Mouse (Mus musculus) megakaryocyte, adult 5-6 weeks (primary cell): ENCODE data around the gene Tmem210. TPM values are rescaled to one million over a fixed set of nuclear protein-coding genes. Genes with fewer than 3 reads are reported as not detected.

Experiments
- ATAC-seq: 2 replicates; pipeline ENCODE4 v1.8.0; 2016; ENCODE audit warnings: mild to moderate bottlenecking, inconsistent platforms; ENCODE audit not compliant: poor library complexity, severe bottlenecking
- total RNA-seq, 2 experiments: library from RNA; stranded (forward) in 1 of 2; stranded (reverse) in 1 of 2; fragments of 153-499, 151-499 nt in 1 of 2; fragments of 221-1000, 200-1000 nt in 1 of 2; gene quantifications; 2 replicates each; pipeline versions ENCODE4 v1.2.3 to v1.2.4; 2015 to 2017

Gene Tmem210
- total RNA-seq, 2 experiments from 2014 or later = not detected

DNA sequence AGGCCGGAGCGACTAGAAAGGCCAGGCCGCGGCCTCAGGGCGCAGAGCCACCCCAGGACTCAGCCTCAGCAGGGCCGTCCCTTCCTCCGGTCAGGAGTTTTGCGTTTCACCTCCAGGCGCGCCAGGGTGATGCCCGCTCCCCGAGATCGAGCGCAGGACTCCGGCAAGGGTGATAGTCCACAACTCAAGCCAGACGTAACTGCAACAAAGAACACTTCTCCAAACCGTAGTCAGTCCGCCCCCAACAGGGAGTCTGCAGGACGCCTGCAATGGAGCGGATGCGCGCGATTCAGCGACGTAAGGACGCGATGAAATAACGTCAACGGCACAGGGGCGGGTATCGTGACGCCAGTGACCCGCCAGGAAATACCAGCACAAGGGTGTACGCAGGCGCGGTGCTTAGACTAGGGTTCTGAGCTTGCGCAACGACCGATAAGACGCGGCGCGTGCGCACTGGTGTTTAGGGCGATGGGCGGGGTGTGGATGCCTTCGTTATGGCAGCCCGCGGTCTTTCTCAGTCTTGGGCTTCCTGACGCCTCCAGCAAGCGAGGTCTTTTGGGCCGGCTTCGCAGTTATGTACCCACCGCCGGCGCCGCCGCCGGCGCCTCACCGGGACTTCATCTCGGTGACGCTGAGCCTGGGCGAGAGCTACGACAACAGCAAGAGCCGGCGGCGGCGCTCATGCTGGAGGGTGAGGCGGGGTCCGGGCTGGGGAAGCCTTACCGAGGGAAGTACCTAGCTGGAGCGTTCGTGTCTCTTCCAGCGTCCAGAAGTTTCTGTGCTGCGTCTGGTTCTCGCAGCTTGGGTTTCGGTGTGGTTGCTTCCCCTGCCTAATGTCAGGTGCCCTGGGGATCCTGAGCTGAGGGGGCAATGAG, 44.6 kb downstream of the Tmem210 start, which contains the start of gene Man1b1:
Man1b1 (plus strand) TSS at position 53 of the 875 bp plus-strand sequence.
- ATAC-seq = peak; percentile 97

DNA sequence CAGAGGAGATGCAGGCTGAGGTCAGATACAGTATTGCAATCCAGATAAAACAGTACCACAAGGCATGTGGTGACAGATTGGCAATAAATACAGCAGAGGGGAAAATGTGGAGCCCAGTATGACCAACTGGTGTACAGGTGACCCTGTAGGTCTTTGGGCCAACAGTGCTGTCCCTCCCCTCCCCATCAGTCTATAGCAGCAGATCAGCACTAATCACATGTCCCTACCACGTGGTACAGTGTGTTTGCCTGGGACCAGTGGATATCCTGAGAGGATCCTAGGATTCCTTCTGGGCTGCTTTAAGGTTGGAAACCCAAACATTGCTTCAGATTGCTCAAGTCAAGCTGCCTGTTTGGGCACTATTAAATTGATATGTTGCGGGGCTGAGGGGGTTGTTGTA, 45.6 kb downstream of the Tmem210 start:
- no peak for ATAC-seq

DNA sequence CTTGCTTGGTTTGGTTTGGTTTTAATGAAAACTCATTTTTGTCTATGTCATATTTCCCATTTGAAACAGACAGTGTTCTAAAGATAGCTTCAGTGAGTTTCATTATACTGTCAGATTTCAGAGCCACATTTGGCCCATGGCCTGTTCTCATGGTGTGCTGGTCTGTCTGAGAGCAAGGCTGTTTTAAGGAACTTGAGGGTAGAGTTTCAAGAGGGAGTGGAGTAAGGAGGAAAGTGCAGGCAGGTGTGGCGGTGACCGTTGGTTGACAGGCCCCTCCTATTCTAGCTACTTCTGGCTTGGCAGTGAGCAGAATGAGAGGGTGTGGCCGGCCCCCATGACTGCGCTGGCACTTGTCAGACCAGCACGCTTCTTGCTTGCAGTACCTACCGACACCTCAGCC, 50.4 kb downstream of the Tmem210 start:
- peak; percentile 71 for ATAC-seq

Other genes starting within 250 kb of the Tmem210 start
Only the 30 nearest of the 34 such genes appear.
- gene Noxa1, start 193.0 kb upstream of the Tmem210 start, total RNA-seq (2015) = not detected in 2 replicates
- not detected in 2 replicates for gene Noxa1, start 193.0 kb upstream of the Tmem210 start, total RNA-seq (2017)
- 1.1 TPM in 1 of 2 replicates, not detected in the other for gene Nrarp, start 107.4 kb upstream of the Tmem210 start, total RNA-seq (2015)
- gene Nrarp, start 107.4 kb upstream of the Tmem210 start, total RNA-seq (2017) = 0.22 and 0.28 TPM in 2 replicates
- gene Tor4a, start 91.3 kb upstream of the Tmem210 start, total RNA-seq (2015) = 17.4 and 19.7 TPM in 2 replicates
- gene Tor4a, start 91.3 kb upstream of the Tmem210 start, total RNA-seq (2017) = 25.1 and 29.6 TPM in 2 replicates
- 21.4 and 23.8 TPM in 2 replicates for gene Nelfb, start 76.7 kb upstream of the Tmem210 start, total RNA-seq (2015)
- gene Nelfb, start 76.7 kb upstream of the Tmem210 start, total RNA-seq (2017) = 30.1 and 36.5 TPM in 2 replicates
- gene Stpg3, start 73.5 kb upstream of the Tmem210 start, total RNA-seq (2015) = not detected in 2 replicates
- not detected in 2 replicates for gene Stpg3, start 73.5 kb upstream of the Tmem210 start, total RNA-seq (2017)
- 0.20 and 0.57 TPM in 2 replicates for gene Fam166a, start 69.4 kb upstream of the Tmem210 start, total RNA-seq (2015)
- gene Fam166a, start 69.4 kb upstream of the Tmem210 start, total RNA-seq (2017) = not detected in 2 replicates
- 269 and 285 TPM in 2 replicates for gene Tubb4b, start 63.4 kb upstream of the Tmem210 start, total RNA-seq (2015)
- gene Tubb4b, start 63.4 kb upstream of the Tmem210 start, total RNA-seq (2017) = 371 and 385 TPM in 2 replicates
- not detected in 2 replicates for gene Slc34a3, start 53.8 kb upstream of the Tmem210 start, total RNA-seq (2015)
- not detected in 2 replicates for gene Slc34a3, start 53.8 kb upstream of the Tmem210 start, total RNA-seq (2017)
- gene Rnf224, start 51.4 kb upstream of the Tmem210 start, total RNA-seq (2015) = not detected in 2 replicates
- not detected in 2 replicates for gene Rnf224, start 51.4 kb upstream of the Tmem210 start, total RNA-seq (2017)
- 0.14 TPM in 1 of 2 replicates, not detected in the other for gene Rnf208, start 45.9 kb upstream of the Tmem210 start, total RNA-seq (2015)
- gene Rnf208, start 45.9 kb upstream of the Tmem210 start, total RNA-seq (2017) = not detected in 2 replicates
- gene Cysrt1, start 45.7 kb upstream of the Tmem210 start, total RNA-seq (2015) = not detected in 2 replicates
- gene Cysrt1, start 45.7 kb upstream of the Tmem210 start, total RNA-seq (2017) = not detected in 2 replicates
- 4.7 TPM in 2 replicates for gene AL732309.1, start 41.3 kb upstream of the Tmem210 start, total RNA-seq (2015)
- gene AL732309.1, start 41.3 kb upstream of the Tmem210 start, total RNA-seq (2017) = 1.7 TPM in 1 of 2 replicates, not detected in the other
- gene Tmem203, start 32.7 kb upstream of the Tmem210 start, total RNA-seq (2015) = 8.4 and 13.1 TPM in 2 replicates
- 7.4 and 10.9 TPM in 2 replicates for gene Tmem203, start 32.7 kb upstream of the Tmem210 start, total RNA-seq (2017)
- 7.5 and 10.5 TPM in 2 replicates for gene Tprn, start 25.5 kb upstream of the Tmem210 start, total RNA-seq (2015)
- gene Tprn, start 25.5 kb upstream of the Tmem210 start, total RNA-seq (2017) = 5.2 and 6.0 TPM in 2 replicates
- 159 TPM in 2 replicates for gene Ssna1, start 15.7 kb upstream of the Tmem210 start, total RNA-seq (2015)
- 61.1 and 86.0 TPM in 2 replicates for gene Ssna1, start 15.7 kb upstream of the Tmem210 start, total RNA-seq (2017)
- 28.9 and 40.5 TPM in 2 replicates for gene Anapc2, start 15.7 kb upstream of the Tmem210 start, total RNA-seq (2015)
- 25.1 and 32.1 TPM in 2 replicates for gene Anapc2, start 15.7 kb upstream of the Tmem210 start, total RNA-seq (2017)
- not detected in 2 replicates for gene Lrrc26, start 1.8 kb downstream of the Tmem210 start, total RNA-seq (2015)
- not detected in 2 replicates for gene Lrrc26, start 1.8 kb downstream of the Tmem210 start, total RNA-seq (2017)
- gene Grin1, start 31.0 kb downstream of the Tmem210 start, total RNA-seq (2015) = not detected in 2 replicates
- gene Grin1, start 31.0 kb downstream of the Tmem210 start, total RNA-seq (2017) = not detected in 2 replicates
- 14.8 TPM in 2 replicates for gene Man1b1, start 44.2 kb downstream of the Tmem210 start, total RNA-seq (2015)
- 36.8 and 40.8 TPM in 2 replicates for gene Man1b1, start 44.2 kb downstream of the Tmem210 start, total RNA-seq (2017)
- gene Dpp7, start 68.2 kb downstream of the Tmem210 start, total RNA-seq (2015) = 25.1 and 30.5 TPM in 2 replicates
- gene Dpp7, start 68.2 kb downstream of the Tmem210 start, total RNA-seq (2017) = 27.8 and 50.7 TPM in 2 replicates
- gene Uap1l1, start 77.5 kb downstream of the Tmem210 start, total RNA-seq (2015) = 34.4 and 36.0 TPM in 2 replicates
- gene Uap1l1, start 77.5 kb downstream of the Tmem210 start, total RNA-seq (2017) = 11.0 and 12.6 TPM in 2 replicates
- gene Sapcd2, start 84.2 kb downstream of the Tmem210 start, total RNA-seq (2015) = 4.9 and 5.5 TPM in 2 replicates
- gene Sapcd2, start 84.2 kb downstream of the Tmem210 start, total RNA-seq (2017) = 3.6 and 4.6 TPM in 2 replicates
- not detected in 2 replicates for gene Entpd2, start 107.7 kb downstream of the Tmem210 start, total RNA-seq (2015)
- not detected in 2 replicates for gene Entpd2, start 107.7 kb downstream of the Tmem210 start, total RNA-seq (2017)
- gene Npdc1, start 111.2 kb downstream of the Tmem210 start, total RNA-seq (2015) = not detected in 2 replicates
- not detected in 2 replicates for gene Npdc1, start 111.2 kb downstream of the Tmem210 start, total RNA-seq (2017)
- gene Fut7, start 135.1 kb downstream of the Tmem210 start, total RNA-seq (2015) = 10.1 and 11.6 TPM in 2 replicates
- gene Fut7, start 135.1 kb downstream of the Tmem210 start, total RNA-seq (2017) = 20.4 and 21.5 TPM in 2 replicates
- 25.5 and 33.3 TPM in 2 replicates for gene Abca2, start 140.6 kb downstream of the Tmem210 start, total RNA-seq (2015)
- gene Abca2, start 140.6 kb downstream of the Tmem210 start, total RNA-seq (2017) = 12.0 and 13.0 TPM in 2 replicates
- gene Clic3, start 168.7 kb downstream of the Tmem210 start, total RNA-seq (2015) = not detected in 2 replicates
- gene Clic3, start 168.7 kb downstream of the Tmem210 start, total RNA-seq (2017) = not detected in 2 replicates
- gene Paxx, start 172.9 kb downstream of the Tmem210 start, total RNA-seq (2015) = 36.3 and 36.5 TPM in 2 replicates
- gene Paxx, start 172.9 kb downstream of the Tmem210 start, total RNA-seq (2017) = 25.7 and 29.6 TPM in 2 replicates
- not detected in 2 replicates for gene Ptgds, start 181.9 kb downstream of the Tmem210 start, total RNA-seq (2015)
- not detected in 2 replicates for gene Ptgds, start 181.9 kb downstream of the Tmem210 start, total RNA-seq (2017)
- not detected in 2 replicates for gene Lcn12, start 205.8 kb downstream of the Tmem210 start, total RNA-seq (2015)
- gene Lcn12, start 205.8 kb downstream of the Tmem210 start, total RNA-seq (2017) = not detected in 2 replicates